Mouse (Mus musculus): Measurements from ENCODE around the gene Fth1.

DNA sequence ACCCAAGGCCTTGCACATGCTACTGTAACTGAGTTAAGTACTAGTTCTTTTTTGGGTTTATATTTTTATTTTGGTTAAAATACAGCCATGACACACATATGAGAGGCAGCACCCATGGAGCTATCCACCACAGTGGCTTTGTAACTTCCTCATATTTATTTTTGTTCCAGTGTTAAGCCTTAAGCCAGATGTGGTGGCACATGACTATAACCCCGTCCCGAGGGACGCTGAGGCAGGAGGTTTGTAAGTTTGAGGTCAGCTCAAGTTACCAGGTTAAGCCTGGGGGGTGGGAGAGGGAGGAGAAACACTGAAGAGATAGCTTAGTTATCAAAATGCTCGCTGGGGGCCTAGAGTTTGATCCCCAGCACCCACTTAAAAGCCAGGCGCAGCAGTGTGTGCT lies 43.8 kb upstream of the Fth1 start:
- TF ChIP-seq CTCF (IDR thresholded peaks at IDR 0.05; ENCODE audit: low read depth, low read length): no peak
- no peak for TF ChIP-seq GATA1 (IDR thresholded peaks at IDR 0.05; ENCODE audit: borderline replicate concordance, low read length)
- TF ChIP-seq TAL1 (conservative IDR thresholded peaks at IDR 0.05; ENCODE audit: low read depth, low read length): no peak
- no peak for TF ChIP-seq GATA2 (IDR thresholded peaks at IDR 0.05; ENCODE audit: borderline replicate concordance, low read depth, low read length)

Data from G1E (cell line).